Mouse (Mus musculus): Measurements from ENCODE around the gene Tmem206. TPM values are rescaled to one million over a fixed set of nuclear protein-coding genes. Genes with fewer than 3 reads are reported as not detected.

Gene Tmem206
- total RNA-seq, 2 experiments from 2014 or later: 8.7 to 9.6 TPM

DNA sequence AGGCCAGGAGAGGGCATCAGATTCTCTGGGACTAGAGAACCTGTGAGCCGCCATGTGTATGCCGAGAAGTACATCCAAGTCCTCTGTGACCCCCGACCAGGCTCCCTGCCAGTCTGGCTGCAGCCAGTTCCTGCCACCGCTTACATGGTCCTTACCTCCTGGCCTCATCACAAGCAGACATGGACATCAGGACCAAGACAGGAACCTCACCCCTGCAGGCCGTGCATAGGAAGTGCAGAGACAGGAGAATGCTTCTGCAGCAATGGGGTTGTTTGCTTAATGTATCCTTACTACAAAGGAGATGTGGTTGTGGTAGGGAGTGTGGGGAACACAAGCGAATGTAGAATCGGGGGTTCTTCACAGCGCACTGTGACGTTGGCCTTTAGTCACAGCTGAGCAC, 19.4 kb upstream of the Tmem206 start:
- DNase-seq (ENCODE audit: extremely low spot score in 1 of 2, low spot score in 1 of 2): no peak

DNA sequence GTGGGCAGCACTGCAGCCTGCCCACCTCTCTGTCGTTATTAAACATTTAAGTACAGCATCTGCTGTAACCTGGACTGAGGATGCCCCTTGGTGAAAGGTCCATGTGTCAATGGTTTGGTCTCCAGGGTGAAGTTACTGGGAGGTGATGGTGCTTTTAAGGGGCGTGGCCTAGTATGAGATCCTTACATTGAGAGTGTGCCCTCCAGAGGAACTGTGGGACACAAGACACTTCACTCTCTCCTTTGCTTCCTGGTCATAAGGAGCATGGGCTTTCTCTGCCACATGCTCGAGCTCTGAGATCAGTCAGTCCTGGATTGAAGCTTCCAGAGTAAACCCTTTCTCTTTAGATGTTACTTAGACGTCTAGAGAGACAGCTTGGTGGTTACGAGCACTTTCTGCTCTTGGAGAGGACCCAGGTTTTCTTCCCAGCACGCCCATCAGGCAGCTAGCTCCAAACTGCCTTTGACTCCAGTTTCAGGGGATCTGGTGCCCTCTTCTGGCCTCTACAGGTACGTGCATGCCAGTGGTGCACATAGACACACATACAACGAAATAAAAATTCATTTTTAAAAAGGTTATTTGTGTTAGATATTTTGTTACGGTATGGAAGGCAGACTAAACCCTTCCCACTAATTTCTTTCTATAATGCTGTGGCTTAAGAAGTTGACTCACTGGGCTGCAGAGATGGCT, 17.8 kb upstream of the Tmem206 start:
- no peak for DNase-seq (ENCODE audit: extremely low spot score in 1 of 2, low spot score in 1 of 2)

DNA sequence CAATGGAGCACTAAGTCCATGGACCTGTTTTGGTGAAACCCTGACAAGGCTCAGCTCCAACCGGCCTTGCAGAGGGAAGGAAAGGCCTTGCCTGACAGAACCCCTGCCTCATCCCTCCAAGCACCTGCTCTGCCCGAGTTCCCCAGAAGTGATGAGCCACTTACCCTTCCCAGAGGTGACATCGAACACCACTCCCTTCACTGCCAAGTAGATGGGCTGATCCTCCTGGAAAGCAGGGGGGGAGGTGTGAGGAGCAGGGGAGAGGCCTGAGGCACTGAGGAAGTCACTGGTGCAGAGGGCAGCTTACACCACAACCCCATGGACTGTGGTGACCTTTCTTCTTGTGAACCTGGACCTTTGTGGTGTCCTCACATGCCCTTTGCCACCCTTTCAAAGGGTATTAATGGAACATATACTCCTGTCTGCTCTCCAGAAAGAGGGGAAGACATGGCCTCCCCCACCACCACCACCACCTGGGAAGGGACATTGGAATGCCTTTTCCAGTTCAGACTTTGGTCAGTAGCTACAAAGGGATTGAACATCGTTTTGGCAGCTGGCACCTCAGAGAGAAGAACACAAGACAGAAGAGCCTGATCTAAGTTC, 14.3 kb upstream of the Tmem206 start:
- DNase-seq (ENCODE audit: extremely low spot score in 1 of 2, low spot score in 1 of 2): no peak

DNA sequence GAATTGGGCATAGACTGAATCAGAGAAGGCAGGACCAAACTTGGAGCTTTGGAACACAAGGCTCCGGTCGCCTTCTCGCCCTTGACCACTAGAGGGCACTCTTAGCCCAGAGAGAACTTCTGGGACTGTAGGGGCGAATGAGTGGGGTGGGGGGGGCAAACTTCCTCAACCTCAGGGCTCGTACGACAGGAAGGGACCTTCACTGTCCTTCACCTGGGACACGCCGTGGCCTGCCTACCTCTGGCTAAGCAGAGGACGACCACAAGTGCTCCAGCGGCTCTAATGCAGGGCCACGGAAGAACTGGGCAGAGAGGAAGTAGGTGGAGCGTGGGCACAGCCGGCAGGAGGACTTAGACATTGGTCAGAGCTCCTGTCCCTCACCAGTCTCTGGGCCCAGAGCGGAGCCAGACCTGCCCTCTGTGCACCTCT, 13.2 kb upstream of the Tmem206 start:
- DNase-seq (ENCODE audit: extremely low spot score in 1 of 2, low spot score in 1 of 2): peak; percentile 75 to 88

DNA sequence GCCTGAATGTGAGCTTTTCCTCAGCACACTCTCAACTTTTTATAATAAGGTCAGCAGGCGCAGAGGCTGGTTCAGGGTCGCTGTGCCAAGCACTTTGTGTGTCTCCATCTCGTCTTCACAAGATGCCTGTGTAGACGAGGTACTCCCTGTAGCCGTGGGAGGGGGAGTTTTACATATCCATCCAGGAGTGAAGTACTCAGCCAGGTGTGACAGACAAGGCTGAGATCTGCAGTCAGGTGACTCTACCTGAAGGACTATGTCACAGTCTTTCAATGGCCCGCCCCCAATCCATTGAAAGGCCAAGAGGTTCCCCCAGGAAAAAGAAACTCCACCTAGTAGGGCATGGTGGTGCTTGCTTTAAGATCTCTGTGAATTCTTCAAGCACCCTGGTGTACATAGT, 12.6 kb upstream of the Tmem206 start:
- DNase-seq (ENCODE audit: extremely low spot score in 1 of 2, low spot score in 1 of 2): no peak

DNA sequence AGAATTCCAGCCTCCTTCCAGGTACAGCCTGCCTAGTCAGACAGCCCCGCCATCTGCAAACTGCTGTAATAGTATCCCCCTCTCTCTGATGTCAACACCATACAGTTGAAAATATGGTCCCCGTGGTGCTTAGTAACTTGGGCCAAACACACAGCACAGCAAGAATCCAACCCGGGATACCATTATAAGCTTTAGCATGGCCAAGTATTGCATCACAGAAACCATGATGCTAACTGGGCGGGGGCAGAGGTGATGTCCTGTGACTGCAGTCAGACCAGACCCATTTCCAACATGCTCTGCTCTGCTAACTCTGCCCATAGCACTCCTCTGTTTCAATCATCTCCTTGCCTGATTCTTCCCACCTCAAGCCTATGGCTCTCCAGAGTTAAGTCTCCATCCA, 11.8 kb upstream of the Tmem206 start:
- DNase-seq (ENCODE audit: extremely low spot score in 1 of 2, low spot score in 1 of 2): no peak

DNA sequence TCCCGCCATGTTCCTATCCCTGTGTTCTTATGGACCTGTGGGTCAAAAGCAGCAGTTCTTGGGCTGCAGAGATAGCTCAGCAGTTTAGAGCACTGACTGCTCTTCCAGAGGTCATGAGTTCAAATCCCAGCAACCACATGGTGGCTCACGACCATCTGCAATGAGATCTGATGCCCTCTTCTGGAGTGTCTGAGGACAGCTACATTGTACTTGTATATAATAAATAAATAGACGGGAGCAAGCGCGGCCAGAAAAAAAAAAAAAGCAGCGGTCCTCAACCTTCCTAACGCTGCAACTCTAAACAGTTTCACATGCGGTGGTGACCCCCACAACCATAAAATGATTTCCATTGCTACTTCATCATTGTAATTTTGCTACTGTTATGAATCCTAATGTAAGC, 8.9 kb upstream of the Tmem206 start:
- DNase-seq (ENCODE audit: extremely low spot score in 1 of 2, low spot score in 1 of 2): no peak

DNA sequence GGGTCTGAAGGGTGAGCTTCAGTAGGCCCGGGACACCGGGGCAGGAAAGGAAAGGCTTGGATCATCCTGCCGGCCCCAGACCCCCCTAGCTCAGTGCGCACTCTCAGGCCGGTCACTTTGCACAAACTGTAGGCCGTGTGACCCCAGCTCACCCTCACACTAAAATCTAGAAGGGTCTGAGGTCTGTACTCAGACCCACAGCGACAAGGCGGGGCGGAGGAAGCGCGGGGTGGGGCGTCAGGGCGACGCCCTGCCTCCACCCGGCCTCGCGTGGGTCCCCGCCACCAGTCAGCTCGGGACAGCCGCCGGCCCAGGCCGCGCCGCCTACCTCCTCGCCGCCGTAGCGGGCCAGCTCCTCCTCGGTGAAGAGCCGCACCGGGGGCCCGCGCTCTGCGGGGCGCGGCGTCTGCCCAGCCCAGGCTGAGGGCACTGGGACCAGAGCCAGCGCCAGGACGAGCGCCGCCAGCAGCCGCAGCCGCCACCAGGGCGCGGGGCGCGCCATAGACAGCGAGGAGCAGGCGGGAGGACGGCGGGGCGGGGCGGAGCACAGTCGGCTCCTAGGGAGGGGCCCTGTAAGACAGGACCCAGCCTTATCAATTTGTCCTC, 8.0 kb upstream of the Tmem206 start, which contains the start of gene Nenf:
Gene Nenf, minus strand, starts transcription at position 604 of the 606 bp plus-strand sequence.
- DNase-seq (ENCODE audit: extremely low spot score in 1 of 2, low spot score in 1 of 2): peak; percentile 59

DNA sequence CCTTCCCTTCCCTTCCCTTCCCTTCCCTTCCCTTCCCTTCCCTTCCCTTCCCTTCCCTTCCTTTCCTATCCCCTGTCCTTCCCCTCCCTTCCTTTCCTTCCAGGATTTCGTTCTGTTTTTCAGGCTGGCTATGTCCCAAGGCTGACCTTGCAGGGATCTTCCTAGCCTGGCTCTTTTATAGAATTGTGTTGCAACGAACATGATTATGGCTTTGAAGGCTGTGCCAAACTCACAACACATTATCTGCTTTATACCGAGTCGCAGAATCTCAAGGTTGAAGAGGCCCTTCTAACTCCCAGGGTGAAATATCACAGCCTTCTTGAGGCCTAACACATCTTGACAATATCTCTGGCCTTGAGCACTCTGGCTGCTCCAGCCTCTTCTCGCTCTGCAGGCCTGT, 7.0 kb upstream of the Tmem206 start:
- DNase-seq (ENCODE audit: extremely low spot score in 1 of 2, low spot score in 1 of 2): no peak

DNA sequence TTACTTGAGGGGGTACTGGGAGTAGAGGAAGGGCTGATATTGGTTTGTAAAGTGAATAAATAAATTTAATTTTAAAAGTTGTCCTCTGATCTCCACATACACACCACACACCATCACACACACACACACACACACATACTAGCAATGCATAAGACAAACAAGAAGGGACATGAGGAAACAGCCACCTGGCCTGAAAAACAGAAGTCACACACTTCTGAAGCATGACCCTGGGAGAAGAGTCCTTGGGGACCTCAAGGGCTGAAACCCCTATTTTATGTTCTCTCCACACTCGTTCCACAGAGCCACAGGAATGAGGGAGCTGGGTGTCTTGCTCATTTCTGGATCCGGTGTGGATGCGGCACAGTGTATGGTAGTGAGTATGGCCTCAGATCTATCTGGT, 2.3 kb upstream of the Tmem206 start:
- no peak for DNase-seq (ENCODE audit: extremely low spot score in 1 of 2, low spot score in 1 of 2)

DNA sequence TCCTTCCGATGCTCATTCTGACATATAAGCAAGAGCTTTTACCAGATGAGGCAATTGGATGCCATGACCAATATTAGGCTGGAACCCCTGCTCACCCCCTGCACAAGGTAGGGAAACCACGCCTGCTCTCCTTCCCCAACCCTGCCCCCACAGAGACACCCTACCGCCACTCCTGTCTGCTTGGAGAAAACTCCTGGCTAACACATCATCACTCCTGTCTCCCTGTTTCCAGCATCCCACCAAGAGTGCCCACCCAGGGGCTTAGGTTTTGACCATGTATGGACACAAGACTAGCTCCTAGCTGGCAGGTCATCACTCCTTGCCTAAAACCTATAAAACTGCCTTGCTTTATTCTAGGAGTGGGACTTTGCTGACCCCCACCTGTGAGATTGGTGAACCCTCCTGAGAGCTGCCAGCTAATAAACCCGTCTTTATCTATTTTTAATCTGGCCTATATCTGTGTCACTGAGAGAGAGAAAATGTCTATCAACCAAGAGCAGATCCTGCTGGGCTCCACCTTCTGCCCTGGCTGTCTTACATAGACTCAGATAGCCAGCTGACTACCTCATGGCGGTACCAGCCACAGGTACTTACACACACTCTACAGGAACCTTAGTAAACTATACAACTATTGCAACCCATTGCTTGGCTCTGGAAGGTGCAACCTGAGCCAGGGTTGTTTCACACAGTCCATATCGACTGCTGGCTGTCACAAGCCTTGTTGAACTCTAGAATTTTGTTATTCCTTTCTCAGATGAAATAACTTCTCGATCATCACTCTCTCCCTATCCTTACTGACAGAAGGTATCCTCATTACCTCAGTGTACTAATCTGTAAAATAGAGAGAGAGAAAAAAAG, 750 bp upstream of the Tmem206 start:
- DNase-seq (ENCODE audit: extremely low spot score in 1 of 2, low spot score in 1 of 2): no peak

DNA sequence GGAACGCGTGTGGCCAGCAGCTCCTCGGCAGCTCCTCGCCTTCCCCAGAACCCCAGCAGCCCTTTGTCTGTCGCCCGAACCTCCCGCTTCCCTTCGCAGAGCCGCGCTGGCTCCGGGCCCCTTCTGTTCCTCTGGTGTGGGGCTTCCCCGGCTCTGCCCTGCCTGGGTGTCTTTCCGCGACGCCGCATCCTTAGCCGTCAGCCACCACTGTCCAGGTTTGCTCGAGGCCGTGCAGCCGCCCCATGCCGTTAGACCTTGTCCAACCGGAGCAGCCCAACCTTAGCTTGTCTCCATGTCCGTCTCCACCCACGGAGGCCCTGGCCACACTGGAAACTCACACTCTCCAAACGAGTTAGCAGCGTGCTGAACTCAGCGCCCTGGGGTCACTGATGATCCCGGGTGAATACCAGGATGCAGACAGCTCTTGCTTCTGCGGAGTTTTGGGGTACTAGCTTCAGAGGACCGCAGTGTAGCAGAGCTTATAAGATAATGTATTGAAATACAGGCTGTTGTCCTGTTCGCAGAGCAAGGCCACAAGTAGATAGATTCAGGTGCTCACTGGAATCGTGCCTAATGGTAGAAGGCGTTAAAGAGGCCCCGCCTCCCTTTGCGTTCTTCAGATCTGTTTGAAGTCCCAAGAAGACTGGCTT, 646 bp downstream of the Tmem206 start:
- peak in 1 of 2 experiments; percentile 36 for DNase-seq (ENCODE audit: extremely low spot score in 1 of 2, low spot score in 1 of 2)

DNA sequence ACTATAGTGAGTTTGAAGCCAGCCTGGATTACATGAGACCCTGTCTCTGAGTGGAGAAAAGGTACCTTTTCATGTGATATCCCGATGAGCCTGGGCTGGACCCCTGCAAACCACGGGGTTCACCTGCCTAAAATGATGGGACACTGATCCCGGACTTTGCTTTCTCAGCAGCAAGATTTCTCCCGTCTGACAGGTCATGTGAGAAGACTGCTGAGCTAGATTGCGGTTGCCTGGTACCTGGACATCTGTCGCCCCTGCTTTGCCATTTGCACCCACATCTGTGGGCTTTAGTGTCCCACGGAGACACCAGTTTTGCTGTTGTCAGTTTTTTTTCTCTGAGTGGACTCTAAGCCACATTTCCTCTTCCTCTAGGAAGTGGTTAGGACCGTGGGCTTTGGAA, 1.5 kb downstream of the Tmem206 start:
- no peak for DNase-seq (ENCODE audit: extremely low spot score in 1 of 2, low spot score in 1 of 2)

DNA sequence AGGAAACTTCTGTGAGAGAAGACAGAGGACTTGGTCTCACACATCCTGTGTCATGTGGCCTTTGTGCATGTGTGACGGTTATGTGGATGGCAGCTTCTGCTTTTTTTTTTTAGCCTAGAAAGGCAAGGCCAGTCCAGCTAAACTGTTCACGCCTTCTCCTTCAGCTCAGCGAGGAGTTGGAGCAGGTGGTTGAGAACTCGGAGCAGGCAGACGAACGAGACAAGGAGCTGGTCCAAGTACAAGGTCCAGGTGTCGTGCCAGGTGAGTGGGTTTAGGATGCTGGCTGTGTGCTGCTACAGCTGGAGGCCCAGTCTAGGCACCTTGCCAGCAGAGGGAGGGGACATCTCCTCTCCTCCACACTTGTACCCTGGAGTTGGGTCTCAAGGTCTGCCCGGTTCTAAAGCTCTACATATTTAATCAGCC, 2.3 kb downstream of the Tmem206 start:
- DNase-seq (ENCODE audit: extremely low spot score in 1 of 2, low spot score in 1 of 2): no peak

DNA sequence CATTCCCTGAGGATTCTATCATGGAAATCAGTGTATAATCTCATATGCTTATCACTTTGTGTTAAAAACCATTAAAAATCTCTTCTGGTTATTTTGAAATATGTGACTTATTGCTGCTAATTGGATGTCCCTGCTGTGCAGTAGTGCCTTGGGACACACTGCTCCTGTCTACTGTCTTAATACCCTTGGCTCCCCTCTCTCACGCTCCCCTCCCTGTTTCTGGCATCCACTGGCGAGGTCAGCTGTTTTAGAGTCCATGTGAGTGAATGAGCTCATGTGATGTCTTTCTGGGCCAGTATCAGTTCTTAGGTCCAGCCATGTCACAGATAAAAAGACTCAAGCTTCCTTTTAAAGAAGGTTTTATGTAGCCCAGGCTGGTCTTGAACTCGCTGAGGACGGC, 4.6 kb downstream of the Tmem206 start:
- no peak for DNase-seq (ENCODE audit: extremely low spot score in 1 of 2, low spot score in 1 of 2)

DNA sequence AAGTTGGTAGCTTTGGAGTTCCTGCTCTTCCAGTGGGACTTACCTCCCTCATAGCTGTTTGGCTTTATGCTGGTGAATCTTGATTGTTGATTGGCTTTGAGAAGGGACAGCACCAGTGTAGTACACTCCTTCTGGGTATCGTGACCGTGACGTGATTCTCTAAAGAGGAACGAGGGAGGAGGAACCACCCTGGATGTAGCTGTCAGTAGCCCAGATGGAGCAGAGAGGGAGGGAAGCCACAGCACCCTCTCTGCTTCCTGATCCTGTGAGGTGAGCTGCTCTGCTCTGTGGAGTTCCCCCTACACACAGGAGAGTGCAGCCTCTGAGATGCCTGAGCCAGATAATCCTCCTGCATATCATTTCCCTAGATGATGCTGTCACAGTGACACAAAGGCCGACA, 8.8 kb downstream of the Tmem206 start:
- DNase-seq (ENCODE audit: extremely low spot score in 1 of 2, low spot score in 1 of 2): no peak

DNA sequence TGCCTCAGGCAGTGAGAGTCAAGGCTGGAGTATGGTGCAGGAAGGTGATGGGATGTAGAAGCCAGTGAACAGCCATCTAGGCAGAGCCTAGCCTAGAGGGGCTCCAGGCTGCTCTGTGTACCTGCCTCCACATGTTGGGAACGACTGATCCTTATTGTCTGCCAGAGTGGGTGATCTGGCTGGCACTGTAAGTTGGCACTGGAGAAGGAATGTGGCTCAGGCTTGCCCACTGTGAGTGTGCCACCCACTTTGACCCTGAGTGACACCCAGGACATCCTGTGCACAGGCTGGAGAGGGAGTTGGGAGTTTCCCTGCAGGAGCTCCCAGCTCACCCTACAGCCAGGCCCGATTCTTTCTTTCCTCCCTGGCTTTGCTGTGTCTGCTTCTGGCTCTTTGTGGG, 14.2 kb downstream of the Tmem206 start:
- no peak for DNase-seq (ENCODE audit: extremely low spot score in 1 of 2, low spot score in 1 of 2)

DNA sequence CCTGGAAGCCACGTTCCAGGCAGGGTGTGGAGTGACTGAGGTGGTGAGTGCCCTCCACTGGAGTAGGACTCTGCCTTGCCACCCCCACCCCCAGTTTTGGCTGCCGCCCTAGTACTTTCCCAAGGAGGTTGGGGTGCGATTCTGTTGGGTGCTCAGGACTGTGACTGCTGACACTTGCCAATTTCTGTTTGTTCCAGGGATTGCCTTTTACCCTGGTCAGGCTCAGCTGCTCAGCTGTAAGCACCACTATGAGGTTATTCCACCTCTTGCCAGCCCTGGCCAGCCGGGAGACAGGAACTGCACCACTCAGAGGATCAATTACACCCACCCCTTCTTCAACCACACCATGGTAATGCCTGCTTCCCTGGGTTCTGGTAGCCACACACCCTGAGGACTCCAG, 14.8 kb downstream of the Tmem206 start:
- DNase-seq (ENCODE audit: extremely low spot score in 1 of 2, low spot score in 1 of 2): no peak

DNA sequence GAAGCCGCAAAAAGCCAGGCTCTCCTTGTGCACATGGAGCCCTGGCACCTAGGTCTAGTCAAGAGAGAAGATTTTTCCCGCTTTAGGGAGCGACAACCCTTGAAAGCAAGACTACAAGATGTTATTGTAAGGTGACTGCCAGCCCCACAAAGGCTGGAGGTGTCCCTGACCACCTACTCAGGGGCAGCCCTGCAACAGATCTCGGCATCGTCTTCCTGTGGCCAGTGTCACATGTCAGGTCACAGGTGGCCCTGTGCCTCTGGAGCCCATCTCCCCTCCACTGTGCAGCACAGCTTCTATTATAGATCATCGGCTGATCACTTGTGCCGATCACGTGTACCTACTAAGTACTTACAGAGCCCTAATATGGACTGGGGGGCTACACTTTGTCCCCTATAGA, 21.9 kb downstream of the Tmem206 start:
- DNase-seq (ENCODE audit: extremely low spot score in 1 of 2, low spot score in 1 of 2): no peak

DNA sequence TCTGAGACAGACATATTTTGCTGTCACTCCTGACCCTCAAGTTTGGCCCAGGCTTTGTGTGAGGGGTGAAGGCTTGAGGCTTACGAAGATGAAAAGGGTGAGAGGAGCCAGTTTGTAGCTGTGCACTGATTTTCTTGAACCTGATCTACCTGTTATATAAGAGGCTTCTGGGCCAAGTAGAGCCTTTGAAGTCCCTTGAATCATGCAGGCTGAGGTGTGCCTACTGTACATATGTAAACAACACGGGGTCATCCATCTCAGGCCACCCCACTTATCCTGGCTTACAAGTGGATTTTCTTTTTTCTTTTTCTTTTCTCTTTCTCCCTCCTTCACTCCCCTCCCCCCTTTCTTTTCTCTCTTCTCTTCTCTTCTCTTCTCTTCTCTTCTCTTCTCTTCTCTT, 22.9 kb downstream of the Tmem206 start:
- no peak for DNase-seq (ENCODE audit: extremely low spot score in 1 of 2, low spot score in 1 of 2)

DNA sequence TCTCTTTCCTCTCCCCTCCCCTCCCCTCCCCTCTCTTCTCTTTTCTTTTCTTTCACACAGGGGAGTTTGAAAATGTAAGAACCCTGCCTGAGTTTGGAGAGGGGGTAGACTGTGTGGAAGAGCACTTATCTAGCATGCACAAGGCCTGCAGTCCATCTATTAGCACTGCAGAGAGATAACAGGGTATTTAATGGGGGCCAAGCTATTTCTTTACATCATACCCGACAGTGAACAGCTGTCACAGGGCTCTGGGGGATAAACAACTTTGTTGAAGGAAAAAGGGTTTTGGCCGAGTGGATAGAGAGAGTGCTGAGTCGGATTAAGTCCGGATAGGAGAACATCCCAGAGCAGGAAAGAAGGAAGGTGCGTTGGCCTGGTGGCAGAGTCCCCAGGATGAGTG, 23.3 kb downstream of the Tmem206 start:
- DNase-seq (ENCODE audit: extremely low spot score in 1 of 2, low spot score in 1 of 2): no peak

Data from layer of hippocampus, postnatal 25 days (tissue).